Mouse (Mus musculus) neural tube, embryonic 14.5 days (tissue): ENCODE results near the gene Lxn. TPM values are rescaled to one million over a fixed set of nuclear protein-coding genes. Genes with fewer than 3 reads are reported as not detected.

Source experiments
- ATAC-seq: fragments of 200-750 bp; cut with Nextera tagmentation; 2 replicates; pipeline ENCODE4 v1.8.0; 2017; ENCODE audit warnings: low read depth, mild to moderate bottlenecking, moderate TSS enrichment, moderate library complexity
- H3K27ac ChIP-seq: fragments of 300-500 bp; sonication (generic); 2 replicates; pipeline ENCODE4 v1.5.1; 2014; ENCODE audit warnings: low read depth, mild to moderate bottlenecking, control low read depth, low read length, moderate library complexity, mixed read lengths
- H3K27me3 ChIP-seq: fragments of 300-500 bp; sonication (generic); 2 replicates; pipeline ENCODE4 v1.6.1; 2014; ENCODE audit warnings: low read length; ENCODE audit not compliant: control insufficient read depth, insufficient read depth
- H3K36me3 ChIP-seq: fragments of 300-500 bp; sonication (generic); 2 replicates; pipeline ENCODE4 v1.6.1; 2014; ENCODE audit warnings: low read length, mixed read lengths; ENCODE audit not compliant: control insufficient read depth, insufficient read depth
- H3K4me1 ChIP-seq: fragments of 300-500 bp; sonication (generic); 2 replicates; pipeline ENCODE4 v1.6.1; 2014; ENCODE audit warnings: low read length; ENCODE audit not compliant: control insufficient read depth, insufficient read depth
- H3K4me2 ChIP-seq: fragments of 300-500 bp; sonication (generic); 2 replicates; pipeline ENCODE4 v1.6.1; 2014; ENCODE audit warnings: mild to moderate bottlenecking, low read depth, low read length, control low read depth
- H3K4me3 ChIP-seq: fragments of 300-500 bp; sonication (generic); 2 replicates; pipeline ENCODE4 v1.5.1; 2014; ENCODE audit warnings: low read depth, low read length, control low read depth, mixed read lengths
- H3K9ac ChIP-seq: fragments of 300-500 bp; sonication (generic); replicated peaks from 2 replicates; pipeline ENCODE4 v1.6.1; 2014; ENCODE audit warnings: low read depth, mild to moderate bottlenecking, control low read depth, low read length, mixed read lengths
- H3K9me3 ChIP-seq: fragments of 300-500 bp; sonication (generic); 2 replicates; pipeline ENCODE4 v1.6.1; 2016; ENCODE audit warnings: low read length; ENCODE audit not compliant: control insufficient read depth
- WGBS: fragments of 180-500 bp; shearing (Covaris S2); extraction: QIAGEN DNeasy Blood & Tissue Kit; methylation state at CpG from one replicate; pipeline ENCODE4 v1.1.7; 2014; 5-methylcytosine and 5-hydroxymethylcytosine counted together
- polyA plus RNA-seq: library from polyadenylated mRNA; unstranded; fragments of >200 nt; fragmentation: Nextera tagmentation; extraction: Ambion mirVana; gene quantifications from 2 replicates; pipeline ENCODE4 v1.2.1, GENCODE M21; 2014

Gene Lxn
- polyA plus RNA-seq, 1 experiment from 2014 or later, result 271 TPM

DNA sequence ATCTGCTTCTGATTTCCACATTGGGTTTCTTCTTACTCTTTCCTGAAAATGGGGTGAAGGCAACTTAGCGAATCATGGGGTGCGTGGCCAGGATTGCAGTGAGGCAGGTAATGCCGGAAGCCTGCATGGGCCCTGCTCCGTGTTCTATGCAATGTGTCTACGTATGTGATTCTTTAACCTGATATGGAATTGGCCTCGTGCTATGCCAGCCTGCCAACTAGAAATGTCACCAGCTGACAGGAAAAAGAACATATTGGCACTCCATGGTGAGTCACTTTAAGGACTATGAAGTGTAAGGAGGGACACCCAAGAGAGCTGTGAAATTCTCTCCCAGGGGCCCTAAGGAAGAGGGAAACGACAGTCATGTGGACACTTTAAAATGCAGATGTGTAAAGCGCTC, 29.4 kb upstream of the Lxn start:
- no peaks in the 10 kb centered on the region for H3K4me1 ChIP-seq
- H3K36me3 ChIP-seq, result no peaks in the 10 kb centered on the region
- 80% methylated on average over 8 of the region's 8 CpGs for WGBS
- no peak overlapping the region for H3K9ac ChIP-seq
- H3K27me3 ChIP-seq, result no peaks in the 10 kb centered on the region
- ATAC-seq, result no peak
- no peak overlapping the region for H3K4me3 ChIP-seq
- H3K4me2 ChIP-seq, result no peak overlapping the region
- H3K27ac ChIP-seq, result no peak overlapping the region
- H3K9me3 ChIP-seq, result no peaks in the 10 kb centered on the region

DNA sequence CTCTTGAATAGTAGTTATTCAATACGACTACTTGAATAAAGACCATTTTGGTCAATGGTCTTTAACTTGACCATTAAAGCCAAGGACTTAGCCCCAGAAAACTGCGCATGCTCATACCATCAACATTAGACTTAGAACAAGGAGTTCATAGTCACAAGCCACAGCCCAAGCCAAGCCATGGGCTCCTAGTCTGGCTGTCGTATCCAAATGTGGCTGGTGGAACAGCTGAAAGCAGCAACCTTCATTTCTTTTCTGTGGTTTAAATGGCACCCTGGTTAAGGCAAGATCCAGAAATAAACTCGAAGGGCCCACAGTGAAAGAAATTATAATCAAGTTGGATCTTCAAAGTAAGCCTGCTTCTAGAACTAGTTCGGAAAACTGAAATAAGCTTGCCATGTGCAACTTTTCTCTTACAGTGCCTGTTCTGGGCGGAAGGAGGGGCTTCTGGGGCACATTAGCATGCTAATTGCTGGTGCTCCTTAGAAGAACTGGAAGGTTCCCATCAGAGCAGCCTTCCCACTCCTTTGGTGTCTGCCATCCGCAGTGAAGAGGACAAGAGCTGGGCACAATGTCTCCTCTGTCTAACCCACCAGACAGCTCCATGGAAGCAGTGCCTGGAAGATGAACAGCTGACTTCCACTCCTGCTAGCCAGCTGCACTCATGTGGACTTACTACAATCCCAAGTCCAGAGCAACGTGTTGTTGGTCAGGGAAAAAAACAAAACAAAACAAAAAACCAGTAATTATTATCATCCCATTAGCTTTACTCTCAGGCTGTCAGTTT, 28.6 kb upstream of the Lxn start:
- no peak overlapping the region for H3K4me2 ChIP-seq
- H3K9ac ChIP-seq, result no peak overlapping the region
- 80% methylated on average over 8 of the region's 8 CpGs for WGBS
- no peak overlapping the region for H3K4me3 ChIP-seq
- H3K9me3 ChIP-seq, result no peaks in the 10 kb centered on the region
- H3K36me3 ChIP-seq, result no peaks in the 10 kb centered on the region
- no peak overlapping the region for H3K27ac ChIP-seq
- ATAC-seq, result no peak
- no peaks in the 10 kb centered on the region for H3K4me1 ChIP-seq
- H3K27me3 ChIP-seq, result no peaks in the 10 kb centered on the region

DNA sequence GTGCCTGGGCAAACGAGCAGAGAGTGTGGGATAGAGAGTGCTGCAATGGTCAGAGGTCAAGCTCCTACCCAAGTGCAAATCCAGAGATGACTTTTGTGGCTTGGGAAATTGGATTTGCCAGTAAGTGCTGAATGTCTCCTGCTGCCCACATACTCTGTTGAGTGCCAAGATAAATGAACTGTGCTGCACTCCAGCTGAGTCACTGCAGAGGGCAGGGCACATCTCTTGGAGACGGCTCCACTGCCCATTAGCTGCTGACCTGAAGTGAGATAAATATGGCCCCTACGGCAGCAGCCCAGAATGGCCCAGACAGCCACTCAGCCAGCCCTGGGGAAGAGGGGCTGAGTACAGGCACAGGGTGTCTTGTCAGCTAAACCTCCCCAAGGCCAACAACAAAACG, 26.4 kb upstream of the Lxn start:
- H3K36me3 ChIP-seq, result no peaks in the 10 kb centered on the region
- no peaks in the 10 kb centered on the region for H3K4me1 ChIP-seq
- no peak overlapping the region for H3K4me3 ChIP-seq
- no peaks in the 10 kb centered on the region for H3K27me3 ChIP-seq
- 60% methylated on average over 4 of the region's 4 CpGs for WGBS
- no peak overlapping the region for H3K4me2 ChIP-seq
- no peak overlapping the region for H3K27ac ChIP-seq
- H3K9ac ChIP-seq, result no peak overlapping the region
- H3K9me3 ChIP-seq, result no peaks in the 10 kb centered on the region
- ATAC-seq, result no peak

DNA sequence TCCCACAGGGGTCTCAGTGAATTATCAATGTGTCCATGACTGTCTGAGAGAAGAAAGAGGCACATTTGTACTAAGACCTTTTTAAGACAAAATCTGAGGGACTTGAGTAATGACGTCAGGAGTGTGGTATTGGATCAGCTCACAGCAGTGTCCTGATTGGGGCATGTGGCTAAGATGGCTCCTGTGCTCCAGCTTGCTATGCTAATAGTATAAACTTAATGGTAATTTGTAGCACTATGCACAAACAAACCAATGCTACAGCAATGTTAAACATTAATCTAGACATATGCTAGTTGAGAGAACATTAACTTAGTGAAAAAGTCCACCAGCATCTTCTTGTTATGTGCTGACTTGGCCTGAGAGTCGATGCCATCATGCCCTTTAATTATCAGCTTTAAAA, 21.5 kb upstream of the Lxn start:
- no peak overlapping the region for H3K9ac ChIP-seq
- H3K9me3 ChIP-seq, result no peaks in the 10 kb centered on the region
- ATAC-seq, result no peak
- H3K4me3 ChIP-seq, result no peak overlapping the region
- WGBS, result 89% methylated on average over 2 of the region's 2 CpGs
- H3K4me1 ChIP-seq, result no peaks in the 10 kb centered on the region
- H3K36me3 ChIP-seq, result no peaks in the 10 kb centered on the region
- no peak overlapping the region for H3K27ac ChIP-seq
- no peak overlapping the region for H3K4me2 ChIP-seq
- H3K27me3 ChIP-seq, result no peaks in the 10 kb centered on the region

DNA sequence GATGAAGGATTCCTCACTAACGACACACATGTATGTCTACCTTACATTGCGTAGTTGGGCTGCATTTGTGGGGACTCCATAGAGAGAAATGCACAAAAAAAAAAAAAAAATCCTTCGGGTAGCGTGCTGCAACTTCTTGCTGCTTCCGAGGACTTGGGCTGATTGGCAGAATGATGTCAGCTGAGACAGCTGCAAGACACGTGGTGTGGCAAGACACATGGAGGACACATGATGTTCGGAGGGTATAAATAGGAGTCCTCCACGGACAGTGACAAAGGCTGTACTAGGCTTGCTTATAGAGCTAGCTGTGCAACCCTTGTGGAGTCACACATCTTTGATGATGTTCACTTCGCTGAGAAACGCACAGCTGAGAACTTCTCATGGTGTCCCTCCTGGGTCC, 18.7 kb upstream of the Lxn start:
- Histone ChIP-seq H3K4me2 (no peak overlapping the region), H3K4me1 (no peaks in the 10 kb centered on the region), H3K9ac (no peak overlapping the region), H3K9me3 (no peaks in the 10 kb centered on the region), H3K27ac (no peak overlapping the region), H3K4me3 (no peak overlapping the region), H3K36me3 (no peaks in the 10 kb centered on the region), H3K27me3 (no peaks in the 10 kb centered on the region)
- WGBS, result 94% methylated on average over 10 of the region's 10 CpGs
- no peak for ATAC-seq

DNA sequence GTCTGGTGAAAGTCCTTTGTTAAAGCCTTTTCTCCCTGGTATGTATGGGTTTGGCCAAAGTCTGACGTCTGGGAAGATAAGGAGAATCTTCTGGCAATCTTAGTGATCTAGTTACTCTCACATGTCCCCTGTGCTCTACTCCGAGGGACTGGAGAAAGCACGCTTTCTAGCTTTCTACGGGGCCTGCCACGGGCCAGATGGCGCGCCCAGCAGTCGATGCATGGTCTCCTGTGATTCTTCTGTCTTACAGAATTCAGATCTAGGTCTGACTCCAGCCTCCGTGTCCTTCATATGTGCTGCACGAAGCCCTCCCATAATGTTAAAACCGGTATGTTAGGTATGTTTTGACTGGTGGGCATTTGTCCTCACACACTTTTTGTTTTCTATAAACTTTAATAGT, 16.1 kb upstream of the Lxn start:
- Histone ChIP-seq H3K27ac (no peak overlapping the region), H3K9me3 (no peaks in the 10 kb centered on the region), H3K4me2 (no peak overlapping the region), H3K9ac (no peak overlapping the region), H3K4me3 (no peak overlapping the region), H3K27me3 (no peaks in the 10 kb centered on the region), H3K36me3 (no peaks in the 10 kb centered on the region), H3K4me1 (no peaks in the 10 kb centered on the region)
- 96% methylated on average over 11 of the region's 11 CpGs for WGBS
- ATAC-seq, result no peak

DNA sequence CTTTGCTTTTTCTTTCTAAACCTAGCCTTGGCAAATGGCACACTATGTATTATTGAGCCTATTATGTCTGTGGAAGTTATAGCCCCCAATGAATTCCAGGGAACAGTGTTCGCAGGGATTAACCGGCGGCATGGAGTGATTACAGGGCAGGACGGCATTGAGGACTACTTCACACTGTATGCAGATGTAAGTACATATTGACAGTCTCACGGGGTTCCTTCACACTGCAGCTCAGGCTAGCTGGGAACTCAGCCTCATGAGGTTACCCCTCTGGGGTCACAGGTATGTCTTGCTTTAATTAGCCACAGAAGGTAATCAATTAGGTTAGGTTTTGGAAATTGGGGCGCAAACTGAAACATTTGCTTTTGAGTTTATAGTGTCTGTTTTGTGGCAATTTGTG, 9.7 kb upstream of the Lxn start:
- no peak overlapping the region for H3K9ac ChIP-seq
- H3K36me3 ChIP-seq, result 0 out of 2 replicates have a peak, but pooled peaks cover 4% of the 10 kb centered on the region
- no peak for ATAC-seq
- no peak overlapping the region for H3K4me2 ChIP-seq
- no peaks in the 10 kb centered on the region for H3K4me1 ChIP-seq
- H3K27ac ChIP-seq, result no peak overlapping the region
- no peak overlapping the region for H3K4me3 ChIP-seq
- WGBS, result 88% methylated on average over 6 of the region's 6 CpGs
- no peaks in the 10 kb centered on the region for H3K27me3 ChIP-seq
- H3K9me3 ChIP-seq, result no peaks in the 10 kb centered on the region

DNA sequence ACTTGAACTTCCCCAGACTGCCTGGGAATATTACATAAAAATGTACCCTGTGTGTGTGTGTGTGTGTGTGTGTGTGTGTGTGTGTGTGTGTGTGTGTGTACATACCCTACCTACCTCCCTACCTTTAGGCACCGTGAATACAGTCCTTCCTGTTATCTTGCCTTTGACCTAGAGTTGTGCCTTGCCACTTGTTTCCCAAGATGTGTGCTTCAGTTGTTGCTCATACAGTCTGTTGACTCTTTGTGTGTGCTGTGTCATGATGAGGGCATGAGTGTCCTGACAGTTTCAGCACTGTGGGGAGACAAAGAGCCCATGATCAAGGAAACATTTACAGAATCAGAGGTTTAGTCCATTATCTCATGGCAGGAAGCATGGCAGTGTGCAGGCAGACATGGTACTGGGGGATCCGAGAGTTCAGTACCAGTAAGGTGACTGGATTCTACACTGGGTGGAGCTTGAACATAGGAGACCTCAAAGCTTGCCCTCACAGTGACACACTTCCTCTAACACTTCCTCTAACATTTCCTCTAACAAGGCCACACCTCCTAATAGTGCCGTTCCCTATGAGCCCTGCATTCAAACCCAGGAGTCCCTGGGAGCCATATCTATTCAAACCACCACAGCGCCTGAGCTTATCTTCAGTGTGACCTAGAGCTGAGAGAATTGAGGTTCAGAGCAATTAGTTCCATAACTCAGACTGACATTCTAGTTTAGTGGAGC, 7.8 kb upstream of the Lxn start:
- WGBS, result 87% methylated on average over 4 of the region's 4 CpGs
- no peak overlapping the region for H3K27ac ChIP-seq

DNA sequence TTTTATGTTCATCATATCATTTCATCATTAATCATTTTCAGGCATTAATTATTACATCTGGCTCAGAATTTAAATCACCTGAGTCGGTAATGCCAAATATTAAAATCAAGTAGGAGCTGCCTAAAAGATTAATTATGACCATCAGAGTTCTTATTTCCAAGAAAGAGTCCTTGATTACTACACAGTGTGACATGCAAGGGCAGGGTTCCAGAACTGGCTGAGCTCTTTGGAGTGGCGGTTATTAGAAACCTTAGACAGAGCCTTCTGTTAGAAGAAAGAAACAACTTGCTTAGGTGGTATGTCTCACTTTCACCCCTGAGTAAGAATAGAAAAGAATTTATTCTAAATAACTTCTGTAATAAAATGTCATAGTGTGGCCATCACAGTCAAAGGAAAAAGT, 3.6 kb upstream of the Lxn start:
- no peak overlapping the region for H3K4me3 ChIP-seq
- no peaks in the 10 kb centered on the region for H3K9me3 ChIP-seq
- no peaks in the 10 kb centered on the region for H3K27me3 ChIP-seq
- H3K4me1 ChIP-seq, result peaks cover 6% of the 10 kb centered on the region
- H3K36me3 ChIP-seq, result peaks cover 4% of the 10 kb centered on the region; the same call in 1 of the 2 replicates
- H3K4me2 ChIP-seq, result no peak overlapping the region
- H3K27ac ChIP-seq, result no peak overlapping the region
- ATAC-seq, result no peak
- WGBS, result 95% methylated on average over 2 of the region's 2 CpGs
- no peak overlapping the region for H3K9ac ChIP-seq

More for the DNA sequence above, 7.8 kb upstream of the Lxn start:
- Histone ChIP-seq H3K9me3 (no peaks in the 10 kb centered on the region), H3K4me3 (no peak overlapping the region), H3K4me2 (no peak overlapping the region), H3K4me1 (no peaks in the 10 kb centered on the region), H3K9ac (no peak overlapping the region), H3K27me3 (no peaks in the 10 kb centered on the region), H3K36me3 (peaks cover 9% of the 10 kb centered on the region; the same call in 1 of the 2 replicates)
- no peak for ATAC-seq
